Mouse (Mus musculus) testis, adult 2 months (tissue): Measurements from ENCODE around the gene Gm21974. TPM values are rescaled to one million over a fixed set of nuclear protein-coding genes. Genes with fewer than 3 reads are reported as not detected.
A peak's percentile ranks its signal among the peaks of the same experiment; 100 is the strongest.
"Not testable (repeated sequence)": the region's sequence is repeated elsewhere in the genome, so short reads cannot be mapped to it uniquely, and the experiment has no call there.

Experiments used
- H3K27ac ChIP-seq: fragments of 200-500 bp; 2 replicates; pipeline ENCODE4 v1.5.1; 2012; ENCODE audit warnings: low read depth, low read length; ENCODE audit not compliant: control insufficient read depth, insufficient read depth
- H3K27me3 ChIP-seq: fragments of 200-500 bp; 2 replicates; pipeline ENCODE4 v1.6.1; 2012; ENCODE audit warnings: mild to moderate bottlenecking, low read length, moderate library complexity; ENCODE audit not compliant: control insufficient read depth, insufficient read depth
- H3K36me3 ChIP-seq: fragments of 200-500 bp; 2 replicates; pipeline ENCODE4 v1.6.1; 2012; ENCODE audit warnings: mild to moderate bottlenecking, low read length; ENCODE audit not compliant: control insufficient read depth, insufficient read depth
- H3K4me1 ChIP-seq: fragments of 200-500 bp; 2 replicates; pipeline ENCODE4 v1.6.1; 2012; ENCODE audit warnings: low read length; ENCODE audit not compliant: control insufficient read depth, insufficient read depth
- H3K4me3 ChIP-seq: fragments of 200-500 bp; 2 replicates; pipeline ENCODE4 v1.5.1; 2012; ENCODE audit warnings: low read depth, mild to moderate bottlenecking, low read length, moderate library complexity, mixed read lengths; ENCODE audit not compliant: control insufficient read depth
- CTCF ChIP-seq: fragments of 200-500 bp; IDR thresholded peaks from 2 replicates; pipeline ENCODE4 v1.5.1; 2012; ENCODE audit warnings: low read depth, mild to moderate bottlenecking, inconsistent platforms, low read length, moderate library complexity; ENCODE audit not compliant: control insufficient read depth, insufficient read depth, insufficient replicate concordance
- POLR2A ChIP-seq: fragments of 200-500 bp; IDR thresholded peaks from 2 replicates; pipeline ENCODE4 v1.6.1; 2012; ENCODE audit warnings: low read depth, mild to moderate bottlenecking, inconsistent platforms, low read length, moderate library complexity; ENCODE audit not compliant: control insufficient read depth
- polyA plus RNA-seq: library from polyadenylated mRNA; depleted of rRNA; stranded (reverse); fragments of >200 nt; gene quantifications from 2 replicates; pipeline ENCODE4 v1.2.3, GENCODE M21; 2012; rRNA removed

The Gm21974 gene
- polyA plus RNA-seq, 1 experiment = not detected

- Histone ChIP-seq H3K4me3 (no peak overlapping the region), H3K4me1 (no peaks in the 10 kb centered on the region), H3K27ac (no peak overlapping the region), H3K27me3 (no peaks in the 10 kb centered on the region), H3K36me3 (no peaks in the 10 kb centered on the region)
- TF ChIP-seq CTCF (no peak), POLR2A (no peak)
Measured at GRCm38 (mm10) chr7:127849973-127850875, 45.0 kb downstream of the Gm21974 start.

DNA sequence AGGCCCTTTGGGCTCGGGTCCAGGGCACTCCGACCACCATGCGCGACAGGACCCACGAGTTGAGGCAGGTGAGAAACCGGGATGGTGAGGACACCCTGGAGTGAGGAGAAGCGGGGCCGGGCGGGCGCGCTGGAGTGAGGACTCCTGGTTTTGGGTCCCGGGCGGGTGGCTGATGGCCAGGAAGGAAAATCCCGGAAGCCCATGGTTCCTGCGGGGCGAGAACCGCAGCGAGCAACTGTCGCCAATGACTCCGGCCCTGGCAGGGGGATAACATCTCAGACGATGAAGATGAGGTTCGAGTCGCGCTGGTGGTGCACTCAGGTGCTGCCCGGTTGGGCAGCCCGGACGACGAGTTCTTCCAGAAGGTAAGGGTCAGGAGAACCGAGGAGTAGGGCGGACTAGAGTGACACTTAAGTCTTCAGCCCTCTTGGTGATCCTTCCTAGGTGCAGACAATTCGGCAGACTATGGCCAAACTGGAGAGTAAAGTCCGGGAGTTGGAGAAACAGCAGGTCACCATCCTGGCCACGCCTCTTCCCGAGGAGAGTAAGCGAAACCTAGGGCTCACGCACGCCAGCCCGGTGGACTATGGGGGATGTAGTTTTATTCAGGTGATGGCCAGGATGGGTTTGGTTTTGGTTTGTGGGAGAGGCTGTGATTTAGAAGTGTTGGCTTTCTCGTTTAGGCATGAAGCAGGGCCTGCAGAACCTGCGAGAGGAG lies 53.1 kb downstream of the Gm21974 start:
- H3K4me3 ChIP-seq = peak overlapping the region; percentile 93
- no peak for TF ChIP-seq CTCF
- TF ChIP-seq POLR2A = peak; percentile 44
- H3K36me3 ChIP-seq = no peaks in the 10 kb centered on the region
- H3K27ac ChIP-seq = peak overlapping the region; percentile 86
- peaks cover 13% of the 10 kb centered on the region for H3K4me1 ChIP-seq
- no peaks in the 10 kb centered on the region for H3K27me3 ChIP-seq

- Histone ChIP-seq H3K4me1 (peaks cover 13% of the 10 kb centered on the region), H3K27me3 (no peaks in the 10 kb centered on the region), H3K4me3 (peak overlapping the region; percentile 93), H3K27ac (peak overlapping the region; percentile 86), H3K36me3 (no peaks in the 10 kb centered on the region)
- TF ChIP-seq POLR2A (no peak; the same call in 1 of the 2 replicates), CTCF (no peak)
Measured at GRCm38 (mm10) chr7:127841340-127842000, 53.8 kb downstream of the Gm21974 start.

GRCm38 (mm10) chr7:127840886-127841285 lies 54.4 kb downstream of the Gm21974 start:
- Histone ChIP-seq H3K4me1 (peaks cover 13% of the 10 kb centered on the region), H3K4me3 (peak overlapping the region; percentile 93), H3K27ac (peak overlapping the region; percentile 85), H3K36me3 (no peaks in the 10 kb centered on the region), H3K27me3 (no peaks in the 10 kb centered on the region)
- TF ChIP-seq POLR2A (no peak), CTCF (no peak)

DNA sequence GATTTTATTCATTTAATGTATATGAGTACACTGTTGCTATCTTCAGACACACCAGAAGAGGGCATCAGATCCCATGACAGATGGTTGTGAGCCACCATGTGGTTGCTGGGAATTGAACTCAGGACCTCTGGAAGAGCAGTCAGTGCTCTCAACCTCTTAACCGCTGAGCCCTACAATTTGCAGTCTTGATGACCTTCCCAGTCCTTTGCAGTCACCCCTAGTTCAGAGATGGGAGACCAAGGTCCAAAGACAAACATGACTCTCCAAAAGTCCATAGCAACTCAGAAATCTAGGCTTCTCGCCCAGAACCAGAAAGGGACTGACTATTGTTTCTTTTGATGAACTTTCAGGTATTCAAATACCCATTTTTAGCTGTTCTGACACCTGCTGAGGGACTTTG lies 55.2 kb downstream of the Gm21974 start:
- not testable (repeated sequence) for H3K27me3 ChIP-seq, H3K36me3 ChIP-seq, H3K27ac ChIP-seq, H3K4me3 ChIP-seq
- H3K4me1 ChIP-seq = peaks cover 13% of the 10 kb centered on the region

- not testable (repeated sequence) for H3K4me3 ChIP-seq, H3K36me3 ChIP-seq, H3K27me3 ChIP-seq, H3K27ac ChIP-seq
- peaks cover 13% of the 10 kb centered on the region for H3K4me1 ChIP-seq
Measured at GRCm38 (mm10) chr7:127837878-127838277, 57.4 kb downstream of the Gm21974 start.

DNA sequence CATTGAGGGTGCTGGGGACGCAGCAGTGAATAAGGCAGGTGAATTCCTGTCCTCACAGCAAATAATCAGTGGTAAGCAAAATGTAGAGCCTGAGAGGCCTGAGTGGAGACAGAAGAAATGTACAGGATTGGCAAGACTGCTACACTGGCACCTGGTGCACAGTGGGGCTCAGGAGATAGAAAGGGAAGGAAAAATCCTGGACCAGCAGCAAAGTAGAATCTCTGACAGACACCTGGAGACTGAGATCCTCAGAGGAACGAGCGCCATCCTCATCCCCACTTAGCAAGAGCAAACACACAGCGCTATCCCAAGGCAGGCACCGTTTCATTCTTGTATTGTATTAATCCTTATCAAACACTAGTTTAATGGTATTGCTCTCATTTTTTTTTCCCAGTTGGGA lies 57.8 kb downstream of the Gm21974 start:
- TF ChIP-seq POLR2A (no peak), CTCF (no peak)

More for the DNA sequence above, 57.8 kb downstream of the Gm21974 start:
- Histone ChIP-seq H3K36me3 (no peaks in the 10 kb centered on the region), H3K4me3 (no peak overlapping the region), H3K27ac (no peak overlapping the region), H3K4me1 (peaks cover 13% of the 10 kb centered on the region), H3K27me3 (no peaks in the 10 kb centered on the region)

Other genes with a start within 250 kb of the Gm21974 start
- gene Bcl7c, start 186.5 kb downstream of the Gm21974 start, polyA plus RNA-seq = 69.0 and 79.6 TPM in 2 replicates
- 4.7 and 5.1 TPM in 2 replicates for gene Ctf1, start 182.7 kb downstream of the Gm21974 start, polyA plus RNA-seq
- 0.07 TPM in 1 of 2 replicates, not detected in the other for gene Ctf2, start 163.3 kb downstream of the Gm21974 start, polyA plus RNA-seq
- 36.9 and 37.2 TPM in 2 replicates for gene Fbxl19, start 150.9 kb downstream of the Gm21974 start, polyA plus RNA-seq
- 13.8 and 13.9 TPM in 2 replicates for gene Orai3, start 125.6 kb downstream of the Gm21974 start, polyA plus RNA-seq
- 15.9 and 18.2 TPM in 2 replicates for gene Setd1a, start 118.8 kb downstream of the Gm21974 start, polyA plus RNA-seq
- gene Gm49388, start 109.8 kb downstream of the Gm21974 start, polyA plus RNA-seq = not detected in 2 replicates
- gene Hsd3b7, start 94.8 kb downstream of the Gm21974 start, polyA plus RNA-seq = 6.1 and 7.1 TPM in 2 replicates
- gene Stx4a, start 71.2 kb downstream of the Gm21974 start, polyA plus RNA-seq = 18.3 and 19.4 TPM in 2 replicates
- gene Stx1b, start 70.9 kb downstream of the Gm21974 start, polyA plus RNA-seq = 2.2 and 2.4 TPM in 2 replicates
- 57.9 and 60.3 TPM in 2 replicates for gene Zfp646, start 19.2 kb downstream of the Gm21974 start, polyA plus RNA-seq
- gene Zfp668, start 18.6 kb downstream of the Gm21974 start, polyA plus RNA-seq = 3.2 TPM in 2 replicates
- gene Prss53, start 4.5 kb downstream of the Gm21974 start, polyA plus RNA-seq = 0.76 and 0.88 TPM in 2 replicates
- 29.3 and 39.0 TPM in 2 replicates for gene Vkorc1, start 163 bp upstream of the Gm21974 start, polyA plus RNA-seq
- 7.9 and 10.6 TPM in 2 replicates for gene Bckdk, start 8.6 kb upstream of the Gm21974 start, polyA plus RNA-seq
- gene Kat8, start 17.1 kb upstream of the Gm21974 start, polyA plus RNA-seq = 98.4 and 105 TPM in 2 replicates
- 0.26 and 4.0 TPM in 2 replicates for gene Prss8, start 34.6 kb upstream of the Gm21974 start, polyA plus RNA-seq
- 5.9 and 6.3 TPM in 2 replicates for gene Prss36, start 51.3 kb upstream of the Gm21974 start, polyA plus RNA-seq
- 271 and 306 TPM in 2 replicates for gene Fus, start 72.0 kb upstream of the Gm21974 start, polyA plus RNA-seq
- gene Pycard, start 98.4 kb upstream of the Gm21974 start, polyA plus RNA-seq = 2.9 and 3.1 TPM in 2 replicates
- 0.25 and 0.32 TPM in 2 replicates for gene Trim72, start 108.5 kb upstream of the Gm21974 start, polyA plus RNA-seq
- gene Itgam, start 167.2 kb upstream of the Gm21974 start, polyA plus RNA-seq = 0.25 and 0.55 TPM in 2 replicates
- not detected in 2 replicates for gene Gm49368, start 167.2 kb upstream of the Gm21974 start, polyA plus RNA-seq
- 0.16 and 0.24 TPM in 2 replicates for gene Itgax, start 234.1 kb upstream of the Gm21974 start, polyA plus RNA-seq